Mouse (Mus musculus): ENCODE data around the gene Cd4.

DNA sequence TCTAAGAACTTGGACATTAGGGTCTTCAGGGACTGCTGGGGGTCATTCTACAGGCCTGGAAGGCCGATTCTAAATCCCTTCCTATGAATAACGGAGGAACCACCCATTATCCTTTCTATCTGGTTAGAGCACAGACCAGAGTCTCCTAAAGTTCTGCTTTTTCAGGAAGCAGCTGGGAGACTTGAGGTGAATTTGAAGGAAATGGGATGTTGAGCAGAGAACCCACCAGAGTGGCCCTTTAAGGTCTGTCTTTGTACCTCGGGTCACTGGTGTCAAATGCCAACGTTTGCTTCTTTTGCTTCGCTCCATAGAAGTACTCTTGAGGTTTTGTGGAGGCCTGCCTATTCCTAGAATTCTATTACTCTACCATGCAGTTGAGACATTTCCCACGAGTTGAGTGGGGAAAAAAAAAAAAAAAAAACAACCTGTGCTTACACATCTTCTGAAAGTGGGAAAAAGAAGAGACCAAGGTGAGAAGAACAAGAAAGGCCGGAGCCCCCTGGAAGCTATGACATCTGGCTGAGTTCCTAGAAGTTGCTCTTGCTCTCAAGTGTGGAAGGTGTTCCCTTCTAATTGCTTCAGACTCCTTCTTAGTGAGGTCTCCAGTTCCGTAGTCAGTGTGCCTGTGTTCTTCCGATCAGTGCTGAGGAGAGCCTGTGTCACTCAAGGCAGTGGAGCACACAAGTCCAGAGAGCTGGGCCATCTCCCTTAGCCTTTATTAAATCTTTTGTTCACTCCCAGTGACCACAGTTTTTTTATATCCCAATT lies 32.5 kb upstream of the Cd4 start:
- TF ChIP-seq CTCF (IDR thresholded peaks at IDR 0.05; ENCODE audit: low read depth) (no peak), EP300 (IDR thresholded peaks at IDR 0.05; ENCODE audit: low read depth) (no peak)
